Mouse (Mus musculus): ENCODE results near the gene Slc25a20. TPM values are rescaled to one million over a fixed set of nuclear protein-coding genes. Genes with fewer than 3 reads are reported as not detected.

The Slc25a20 gene
- polyA plus RNA-seq, 1 experiment: 27.7 TPM

DNA sequence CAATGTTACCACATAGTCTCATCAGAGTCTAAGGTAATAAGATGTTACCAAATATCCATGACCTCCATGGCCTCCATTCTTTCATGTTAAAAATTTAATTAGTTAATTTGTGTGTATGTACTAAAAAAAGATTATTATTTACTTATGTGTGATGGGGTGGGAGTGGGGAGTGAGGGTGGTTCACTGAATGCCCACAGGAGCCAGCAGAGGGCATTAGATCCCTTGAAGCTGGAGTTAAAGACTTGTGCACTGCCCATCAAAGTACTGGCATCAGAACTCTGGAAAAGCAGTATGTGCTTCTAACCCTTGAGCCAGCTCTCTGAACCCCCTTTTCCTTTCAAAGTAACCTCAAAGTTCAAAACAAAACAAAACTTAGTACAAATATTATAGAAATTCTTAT is 67.2 kb downstream of the Slc25a20 start:
- Histone ChIP-seq H3K79me2 (ENCODE audit: control insufficient read depth, insufficient read depth) (peaks cover 1% of the 10 kb centered on the region), H3K27me3 (ENCODE audit: control insufficient read depth, insufficient read depth, insufficient read length) (no peaks in the 10 kb centered on the region), H3K36me3 (ENCODE audit: control insufficient read depth, insufficient read depth) (peaks cover 15% of the 10 kb centered on the region), H3K4me2 (ENCODE audit: low read depth) (no peak overlapping the region), H3K4me3 (no peak overlapping the region), H3ac (ENCODE audit: control insufficient read depth, insufficient read length) (no peak overlapping the region)
- TF ChIP-seq MAX (IDR thresholded peaks at IDR 0.05; ENCODE audit: low read depth) (no peak), SRF (IDR thresholded peaks at IDR 0.05; ENCODE audit: control insufficient read depth, insufficient read length, low read depth) (no peak), TCF12 (IDR thresholded peaks at IDR 0.05; ENCODE audit: insufficient read depth, poor library complexity, severe bottlenecking) (no peak), USF1 (IDR thresholded peaks at IDR 0.05; ENCODE audit: low read depth) (no peak), E2F4 (IDR thresholded peaks at IDR 0.05; ENCODE audit: insufficient read depth) (no peak), MYOD1 (IDR thresholded peaks at IDR 0.05; ENCODE audit: control insufficient read depth in 1 of 3, insufficient read length in 2 of 3, low read depth in 2 of 3) (no peak), MYOG (IDR thresholded peaks at IDR 0.05; ENCODE audit: control insufficient read depth in 1 of 3, insufficient read depth in 1 of 3, insufficient read length in 2 of 3, low read depth in 2 of 3) (no peak), POLR2AphosphoS2 (IDR thresholded peaks at IDR 0.05; ENCODE audit: insufficient read length, low read depth) (no peak), TCF3 (IDR thresholded peaks at IDR 0.05; ENCODE audit: insufficient read length, low read depth) (no peak), POLR2A (IDR thresholded peaks at IDR 0.05; ENCODE audit: insufficient read length, low read depth) (no peak), REST (IDR thresholded peaks at IDR 0.05; ENCODE audit: insufficient read depth, insufficient read length) (no peak), CEBPB (IDR thresholded peaks at IDR 0.05; ENCODE audit: insufficient read depth, poor library complexity, severe bottlenecking) (no peak)

DNA sequence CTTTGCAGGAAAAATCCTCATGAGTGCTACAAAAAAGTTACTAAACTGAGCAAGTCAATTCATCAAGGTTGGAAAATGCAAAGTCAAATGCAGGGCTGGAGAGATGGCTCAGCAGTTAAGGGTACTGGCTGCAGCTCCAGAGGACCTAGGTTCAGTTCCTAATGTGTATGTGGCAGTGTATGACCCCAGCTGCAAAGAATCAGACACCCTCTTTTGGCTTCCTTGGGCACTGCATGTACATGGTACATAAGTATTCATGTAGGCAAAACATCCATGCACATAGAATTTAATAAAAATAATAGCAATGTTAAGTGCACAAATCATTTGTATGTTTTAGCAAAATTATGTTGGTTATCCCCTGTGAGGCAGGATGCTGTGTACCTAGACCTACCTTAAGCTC is 70.6 kb downstream of the Slc25a20 start:
- no peak for TF ChIP-seq TCF3 (IDR thresholded peaks at IDR 0.05; ENCODE audit: insufficient read length, low read depth)
- TF ChIP-seq SRF (IDR thresholded peaks at IDR 0.05; ENCODE audit: control insufficient read depth, insufficient read length, low read depth): no peak
- no peak for TF ChIP-seq USF1 (IDR thresholded peaks at IDR 0.05; ENCODE audit: low read depth)
- no peak for TF ChIP-seq REST (IDR thresholded peaks at IDR 0.05; ENCODE audit: insufficient read depth, insufficient read length)
- TF ChIP-seq MYOD1 (IDR thresholded peaks at IDR 0.05; ENCODE audit: control insufficient read depth in 1 of 3, insufficient read length in 2 of 3, low read depth in 2 of 3): no peak

More for the DNA sequence above, 70.6 kb downstream of the Slc25a20 start:
- H3K4me3 ChIP-seq: no peak overlapping the region
- no peak overlapping the region for H3K4me2 ChIP-seq (ENCODE audit: low read depth)
- no peak overlapping the region for H3ac ChIP-seq (ENCODE audit: control insufficient read depth, insufficient read length)
- H3K36me3 ChIP-seq (ENCODE audit: control insufficient read depth, insufficient read depth): peaks cover 15% of the 10 kb centered on the region
- no peaks in the 10 kb centered on the region for H3K79me2 ChIP-seq (ENCODE audit: control insufficient read depth, insufficient read depth)
- no peaks in the 10 kb centered on the region for H3K27me3 ChIP-seq (ENCODE audit: control insufficient read depth, insufficient read depth, insufficient read length)

Other genes starting within 250 kb of the Slc25a20 start
- gene Ccdc36, start 233.6 kb upstream of the Slc25a20 start, polyA plus RNA-seq (2012; fragmentation: generic; extraction: Trizol): not detected
- not detected for gene BC048562, start 225.6 kb upstream of the Slc25a20 start, polyA plus RNA-seq (2012; fragmentation: generic; extraction: Trizol)
- gene Ccdc71, start 201.6 kb upstream of the Slc25a20 start, polyA plus RNA-seq (2012; fragmentation: generic; extraction: Trizol): 30.4 TPM
- 3.7 TPM for gene Klhdc8b, start 200.5 kb upstream of the Slc25a20 start, polyA plus RNA-seq (2012; fragmentation: generic; extraction: Trizol)
- gene Lamb2, start 182.4 kb upstream of the Slc25a20 start, polyA plus RNA-seq (2012; fragmentation: generic; extraction: Trizol): 61.6 TPM
- gene Usp19, start 171.5 kb upstream of the Slc25a20 start, polyA plus RNA-seq (2012; fragmentation: generic; extraction: Trizol): 86.6 TPM
- 168 TPM for gene Qars, start 154.4 kb upstream of the Slc25a20 start, polyA plus RNA-seq (2012; fragmentation: generic; extraction: Trizol)
- gene Qrich1, start 145.3 kb upstream of the Slc25a20 start, polyA plus RNA-seq (2012; fragmentation: generic; extraction: Trizol): 44.0 TPM
- gene Impdh2, start 101.8 kb upstream of the Slc25a20 start, polyA plus RNA-seq (2012; fragmentation: generic; extraction: Trizol): 129 TPM
- 25.8 TPM for gene Ndufaf3, start 94.7 kb upstream of the Slc25a20 start, polyA plus RNA-seq (2012; fragmentation: generic; extraction: Trizol)
- gene Dalrd3, start 92.2 kb upstream of the Slc25a20 start, polyA plus RNA-seq (2012; fragmentation: generic; extraction: Trizol): 50.2 TPM
- 21.9 TPM for gene Wdr6, start 83.3 kb upstream of the Slc25a20 start, polyA plus RNA-seq (2012; fragmentation: generic; extraction: Trizol)
- gene P4htm, start 64.4 kb upstream of the Slc25a20 start, polyA plus RNA-seq (2012; fragmentation: generic; extraction: Trizol): 0.94 TPM
- gene Arih2, start 12.7 kb upstream of the Slc25a20 start, polyA plus RNA-seq (2012; fragmentation: generic; extraction: Trizol): 51.1 TPM
- gene Prkar2a, start 27.2 kb downstream of the Slc25a20 start, polyA plus RNA-seq (2012; fragmentation: generic; extraction: Trizol): 21.5 TPM
- 45.5 TPM for gene Ip6k2, start 121.7 kb downstream of the Slc25a20 start, polyA plus RNA-seq (2012; fragmentation: generic; extraction: Trizol)
- gene Nckipsd, start 146.3 kb downstream of the Slc25a20 start, polyA plus RNA-seq (2012; fragmentation: generic; extraction: Trizol): 5.9 TPM
- 0.65 TPM for gene Celsr3, start 164.2 kb downstream of the Slc25a20 start, polyA plus RNA-seq (2012; fragmentation: generic; extraction: Trizol)
- 18.8 TPM for gene Slc26a6, start 191.2 kb downstream of the Slc25a20 start, polyA plus RNA-seq (2012; fragmentation: generic; extraction: Trizol)

Data from myocyte (in vitro differentiated cells).